Mouse (Mus musculus): Measurements from ENCODE around the gene 1810049J17Rik. TPM values are rescaled to one million over a fixed set of nuclear protein-coding genes. Genes with fewer than 3 reads are reported as not detected.

The 1810049J17Rik gene
- polyA plus RNA-seq, 1 experiment from 2014 or later: 2.1 TPM

Other genes with a start within 250 kb of the 1810049J17Rik start
- 138 and 161 TPM in 2 replicates for gene Zfr, start 204.1 kb downstream of the 1810049J17Rik start, polyA plus RNA-seq (2014; fragmentation: Nextera tagmentation; extraction: Ambion mirVana)
- gene Mtmr12, start 116.9 kb downstream of the 1810049J17Rik start, polyA plus RNA-seq (2014; fragmentation: Nextera tagmentation; extraction: Ambion mirVana): 15.5 and 16.0 TPM in 2 replicates
- gene Golph3, start 449 bp downstream of the 1810049J17Rik start, polyA plus RNA-seq (2014; fragmentation: Nextera tagmentation; extraction: Ambion mirVana): 115 and 118 TPM in 2 replicates